Mouse (Mus musculus): ENCODE results near the gene Drd3.

- no peak for TF ChIP-seq CTCF (IDR thresholded peaks at IDR 0.05; ENCODE audit: low read depth, low read length)
- no peak for TF ChIP-seq POLR2A (IDR thresholded peaks at IDR 0.05; ENCODE audit: extremely low read depth, insufficient read depth, low read length)
Observed at GRCm38 (mm10) chr16:43802466-43802865, 48.6 kb downstream of the Drd3 start.

All from liver, adult 2 months (tissue).